Mouse (Mus musculus) heart, embryonic 10.5 days (tissue): ENCODE results near the gene Plekhm3. TPM values are rescaled to one million over a fixed set of nuclear protein-coding genes. Genes with fewer than 3 reads are reported as not detected.

Experiments
- DNase-seq: peaks from one replicate; pipeline ENCODE4 v3.0.0-alpha.2; 2017; ENCODE audit warnings: low spot score
- H3K27ac ChIP-seq: fragments of 300-500 bp; sonication (generic); 2 replicates; pipeline ENCODE4 v1.5.1; 2016; ENCODE audit warnings: mild to moderate bottlenecking
- H3K27me3 ChIP-seq: fragments of 300-500 bp; sonication (generic); 2 replicates; pipeline ENCODE4 v1.6.1; 2016; ENCODE audit warnings: mild to moderate bottlenecking; ENCODE audit not compliant: poor library complexity, insufficient read depth, severe bottlenecking
- H3K36me3 ChIP-seq: fragments of 300-500 bp; sonication (generic); 2 replicates; pipeline ENCODE4 v1.6.1; 2016; ENCODE audit warnings: mild to moderate bottlenecking, moderate library complexity
- H3K4me1 ChIP-seq: fragments of 300-500 bp; sonication (generic); 2 replicates; pipeline ENCODE4 v1.6.1; 2016; ENCODE audit warnings: mild to moderate bottlenecking
- H3K4me3 ChIP-seq: fragments of 300-500 bp; sonication (generic); 2 replicates; pipeline ENCODE4 v1.5.1; 2016; ENCODE audit warnings: mild to moderate bottlenecking, moderate library complexity
- H3K9me3 ChIP-seq: fragments of 300-500 bp; sonication (generic); 2 replicates; pipeline ENCODE4 v1.6.1; 2016; ENCODE audit warnings: mild to moderate bottlenecking, moderate library complexity
- WGBS: fragments of 180-500 bp; shearing (Covaris S2); methylation state at CpG from one replicate; pipeline ENCODE4 v1.1.7; 2016; 5-methylcytosine and 5-hydroxymethylcytosine counted together
- polyA plus RNA-seq: library from polyadenylated mRNA; unstranded; fragments of >200 nt; fragmentation: Nextera tagmentation; extraction: Ambion mirVana; gene quantifications from 2 replicates; pipeline ENCODE4 v1.2.1, GENCODE M21; 2016

The Plekhm3 gene
- polyA plus RNA-seq, 1 experiment from 2014 or later = 9.3 TPM

GRCm38 (mm10) chr1:64836114-64836513, 120.5 kb downstream of the Plekhm3 start:
- Histone ChIP-seq H3K27ac (no peak overlapping the region), H3K27me3 (no peaks in the 10 kb centered on the region), H3K36me3 (no peaks in the 10 kb centered on the region), H3K9me3 (no peaks in the 10 kb centered on the region), H3K4me3 (no peak overlapping the region), H3K4me1 (peaks cover 11% of the 10 kb centered on the region; the same call in 1 of the 2 replicates)
- WGBS = 74% methylated on average over 3 of the region's 3 CpGs
- no peak for DNase-seq

DNA sequence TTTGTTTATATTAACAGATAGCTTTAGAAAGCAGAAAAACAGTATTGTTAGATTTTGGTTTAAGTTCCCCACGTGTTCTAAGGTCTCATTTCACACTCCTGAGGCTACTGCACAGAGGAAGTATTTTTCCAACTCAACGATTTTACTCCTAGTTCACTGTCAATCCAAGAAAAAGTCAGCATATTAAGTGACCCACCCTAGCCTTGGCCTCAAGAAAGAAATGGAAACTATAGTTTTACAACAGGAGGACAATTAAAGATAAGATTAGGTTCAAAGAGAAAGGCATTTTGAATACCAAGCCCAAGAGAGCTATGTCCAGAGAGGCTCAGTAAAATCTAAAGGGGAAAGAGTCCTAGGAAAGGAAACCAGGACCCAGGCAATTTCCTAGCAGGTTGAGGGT, 125.1 kb downstream of the Plekhm3 start:
- 61% methylated on average over 2 of the region's 2 CpGs for WGBS

GRCm38 (mm10) chr1:64827434-64827833, 129.2 kb downstream of the Plekhm3 start:
- Histone ChIP-seq H3K27ac (no peak overlapping the region), H3K9me3 (no peaks in the 10 kb centered on the region), H3K36me3 (no peaks in the 10 kb centered on the region), H3K4me1 (peaks cover 8% of the 10 kb centered on the region; the same call in 1 of the 2 replicates), H3K27me3 (no peaks in the 10 kb centered on the region), H3K4me3 (no peak overlapping the region)
- no peak for DNase-seq
- WGBS = 84% methylated on average over 5 of the region's 5 CpGs

More for the DNA sequence above, 125.1 kb downstream of the Plekhm3 start:
- H3K27ac ChIP-seq = no peak overlapping the region
- H3K27me3 ChIP-seq = no peaks in the 10 kb centered on the region
- H3K4me3 ChIP-seq = no peak overlapping the region
- no peaks in the 10 kb centered on the region for H3K36me3 ChIP-seq
- DNase-seq = no peak
- peaks cover 5% of the 10 kb centered on the region; the same call in 1 of the 2 replicates for H3K4me1 ChIP-seq
- H3K9me3 ChIP-seq = no peaks in the 10 kb centered on the region

- H3K4me1 ChIP-seq = peaks cover 4% of the 10 kb centered on the region; the same call in 1 of the 2 replicates
- 79% methylated on average over 6 of the region's 6 CpGs for WGBS
- H3K27ac ChIP-seq = no peak overlapping the region
- no peak overlapping the region for H3K4me3 ChIP-seq
- H3K9me3 ChIP-seq = no peaks in the 10 kb centered on the region
- no peaks in the 10 kb centered on the region for H3K36me3 ChIP-seq
- DNase-seq = no peak
- H3K27me3 ChIP-seq = no peaks in the 10 kb centered on the region
These were observed 130.1 kb downstream of the Plekhm3 start for GRCm38 (mm10) chr1:64826348-64827103.

DNA sequence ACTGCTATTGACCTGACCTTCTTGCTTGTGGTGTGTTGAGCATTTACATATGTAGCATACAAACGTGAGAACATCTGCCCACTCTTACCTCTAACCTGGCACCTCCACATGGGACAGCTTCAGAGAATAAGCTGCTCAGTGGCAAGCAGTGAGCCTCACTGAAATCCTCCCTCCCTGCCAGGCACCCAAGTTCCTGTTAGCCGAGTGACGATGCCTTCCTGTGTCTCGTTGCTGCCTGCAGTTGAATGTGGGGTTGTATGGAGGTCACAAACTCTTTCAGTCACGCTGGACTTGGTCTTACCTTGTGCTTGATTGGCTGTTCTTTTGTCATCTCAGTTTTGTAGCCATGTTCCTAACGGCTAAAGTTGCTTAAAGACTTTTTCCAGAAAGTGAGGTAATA, 133.1 kb downstream of the Plekhm3 start:
- no peaks in the 10 kb centered on the region for H3K27me3 ChIP-seq
- peaks cover 4% of the 10 kb centered on the region; the same call in 1 of the 2 replicates for H3K4me1 ChIP-seq
- H3K36me3 ChIP-seq = no peaks in the 10 kb centered on the region
- H3K27ac ChIP-seq = no peak overlapping the region
- H3K4me3 ChIP-seq = no peak overlapping the region
- no peaks in the 10 kb centered on the region for H3K9me3 ChIP-seq
- WGBS = 63% methylated on average over 6 of the region's 6 CpGs
- DNase-seq = no peak

- peaks cover 5% of the 10 kb centered on the region for H3K4me1 ChIP-seq
- H3K9me3 ChIP-seq = no peaks in the 10 kb centered on the region
- no peaks in the 10 kb centered on the region for H3K27me3 ChIP-seq
- no peak overlapping the region for H3K4me3 ChIP-seq
- H3K36me3 ChIP-seq = no peaks in the 10 kb centered on the region
- WGBS = 83% methylated on average over 5 of the region's 5 CpGs
- no peak for DNase-seq
- H3K27ac ChIP-seq = no peak overlapping the region
These were observed 138.9 kb downstream of the Plekhm3 start for GRCm38 (mm10) chr1:64817709-64818108.

DNA sequence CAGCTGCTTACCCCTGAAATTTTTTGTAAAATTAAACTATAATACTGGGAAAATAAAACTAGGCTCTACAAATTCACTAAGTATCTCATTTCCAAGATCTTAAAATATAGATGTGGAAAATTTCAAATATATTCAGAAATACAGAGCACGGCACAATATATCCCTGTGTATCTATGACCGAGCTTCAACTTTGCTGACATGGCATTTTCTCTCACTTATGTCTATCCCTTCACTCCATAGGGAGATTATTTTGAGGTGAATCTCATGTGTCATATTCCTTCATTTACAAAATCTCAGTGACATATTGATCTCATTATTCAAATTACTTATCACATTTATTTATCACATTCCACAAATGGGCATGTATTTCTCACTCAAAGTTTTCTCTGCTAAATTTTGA, 143.4 kb downstream of the Plekhm3 start:
- Histone ChIP-seq H3K27ac (no peak overlapping the region), H3K36me3 (no peaks in the 10 kb centered on the region), H3K27me3 (no peaks in the 10 kb centered on the region), H3K9me3 (no peaks in the 10 kb centered on the region), H3K4me3 (no peak overlapping the region), H3K4me1 (peaks cover 5% of the 10 kb centered on the region)
- no peak for DNase-seq
- 96% methylated on average over 2 of the region's 2 CpGs for WGBS

DNA sequence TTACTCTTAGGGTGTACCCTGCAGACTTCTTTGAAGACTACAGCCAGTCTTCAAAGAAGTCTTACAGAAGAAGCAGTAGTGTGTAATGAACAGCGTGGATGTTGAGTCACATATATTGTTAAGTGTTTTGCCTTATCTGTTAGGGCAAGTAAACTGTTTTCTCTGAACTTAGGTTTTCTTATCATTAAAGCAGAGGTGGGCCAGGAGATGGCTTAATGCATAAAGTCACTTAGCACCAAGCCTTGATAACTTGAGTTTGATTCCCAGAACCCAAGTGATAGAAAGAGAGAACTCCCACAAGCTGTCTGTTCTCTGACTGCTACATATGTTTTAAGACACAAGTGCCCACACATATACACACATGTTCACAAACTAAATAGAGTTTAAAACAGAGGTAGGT, 144.7 kb downstream of the Plekhm3 start:
- no peak for DNase-seq
- WGBS = 84% methylated on average over 1 of the region's 1 CpGs
- no peaks in the 10 kb centered on the region for H3K27me3 ChIP-seq
- no peak overlapping the region for H3K4me3 ChIP-seq
- no peaks in the 10 kb centered on the region for H3K9me3 ChIP-seq
- H3K36me3 ChIP-seq = no peaks in the 10 kb centered on the region
- peaks cover 5% of the 10 kb centered on the region for H3K4me1 ChIP-seq
- H3K27ac ChIP-seq = no peak overlapping the region

- 46% methylated on average over 2 of the region's 2 CpGs for WGBS
- no peak for DNase-seq
- no peaks in the 10 kb centered on the region for H3K36me3 ChIP-seq
- H3K27ac ChIP-seq = no peak overlapping the region
- no peaks in the 10 kb centered on the region for H3K27me3 ChIP-seq
- H3K4me3 ChIP-seq = no peak overlapping the region
- peaks cover under 1% of the 10 kb centered on the region; the same call in 1 of the 2 replicates for H3K4me1 ChIP-seq
- H3K9me3 ChIP-seq = no peaks in the 10 kb centered on the region
These were observed 147.5 kb downstream of the Plekhm3 start for GRCm38 (mm10) chr1:64809085-64809484.

DNA sequence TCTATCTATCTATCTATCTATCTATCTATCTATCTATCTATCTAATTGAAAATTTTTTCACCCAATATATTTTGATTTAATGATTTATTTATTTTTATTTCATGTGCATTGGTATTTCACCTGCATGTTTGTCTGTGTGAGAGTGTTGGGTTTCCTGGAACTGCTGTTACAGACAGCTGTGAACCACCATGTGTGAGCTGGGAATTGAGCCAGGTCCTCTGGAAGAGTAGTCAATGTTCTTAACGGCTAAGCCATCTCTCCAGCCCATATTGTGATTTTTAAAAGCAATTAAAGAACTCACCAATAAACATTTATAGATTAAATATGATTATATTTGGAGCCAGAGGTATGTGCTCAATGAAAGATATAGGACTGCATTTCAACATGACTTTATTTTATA, 148.9 kb downstream of the Plekhm3 start:
- H3K9me3 ChIP-seq = no peaks in the 10 kb centered on the region
- WGBS = 86% methylated on average over 1 of the region's 1 CpGs
- no peaks in the 10 kb centered on the region for H3K36me3 ChIP-seq
- H3K4me1 ChIP-seq = peaks cover 3% of the 10 kb centered on the region; the same call in 1 of the 2 replicates
- DNase-seq = no peak
- H3K27me3 ChIP-seq = no peaks in the 10 kb centered on the region
- no peak overlapping the region for H3K4me3 ChIP-seq
- no peak overlapping the region for H3K27ac ChIP-seq

- Histone ChIP-seq H3K36me3 (no peaks in the 10 kb centered on the region), H3K27me3 (no peaks in the 10 kb centered on the region), H3K4me1 (peaks cover 3% of the 10 kb centered on the region; the same call in 1 of the 2 replicates), H3K9me3 (no peaks in the 10 kb centered on the region), H3K27ac (no peak overlapping the region), H3K4me3 (no peak overlapping the region)
- 58% methylated on average over 2 of the region's 2 CpGs for WGBS
- no peak for DNase-seq
These were observed 151.4 kb downstream of the Plekhm3 start for GRCm38 (mm10) chr1:64805217-64805616.

DNA sequence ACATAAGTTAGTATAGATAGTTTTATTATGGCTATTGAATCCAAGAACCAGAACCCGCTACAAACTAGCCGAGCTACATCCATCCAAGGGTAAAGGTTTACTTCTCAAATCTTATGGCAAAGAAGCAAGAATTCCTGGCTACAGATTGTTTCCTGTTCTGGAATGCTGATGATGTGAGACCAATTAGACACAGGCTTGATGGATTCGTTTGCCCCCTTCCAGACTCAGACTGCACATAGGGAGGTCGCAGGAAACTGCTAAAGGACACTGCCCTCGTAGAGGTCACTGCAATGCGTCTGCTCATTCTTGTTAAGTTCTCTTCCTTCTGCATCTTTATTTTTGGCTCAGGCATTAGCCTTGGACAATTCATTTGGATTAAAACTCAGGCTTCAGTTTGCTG, 154.0 kb downstream of the Plekhm3 start:
- no peak for DNase-seq
- no peaks in the 10 kb centered on the region for H3K27me3 ChIP-seq
- H3K4me1 ChIP-seq = peaks cover 4% of the 10 kb centered on the region; the same call in 1 of the 2 replicates
- no peak overlapping the region for H3K4me3 ChIP-seq
- H3K36me3 ChIP-seq = no peaks in the 10 kb centered on the region
- H3K9me3 ChIP-seq = no peaks in the 10 kb centered on the region
- 55% methylated on average over 6 of the region's 6 CpGs for WGBS
- no peak overlapping the region for H3K27ac ChIP-seq

- WGBS = 56% methylated on average over 3 of the region's 3 CpGs
These were observed 159.0 kb downstream of the Plekhm3 start for GRCm38 (mm10) chr1:64797621-64798020.

More at GRCm38 (mm10) chr1:64797621-64798020, 159.0 kb downstream of the Plekhm3 start:
- H3K4me3 ChIP-seq = no peak overlapping the region
- H3K9me3 ChIP-seq = no peaks in the 10 kb centered on the region
- no peak overlapping the region for H3K27ac ChIP-seq
- H3K27me3 ChIP-seq = no peaks in the 10 kb centered on the region
- peaks cover 9% of the 10 kb centered on the region; the same call in 1 of the 2 replicates for H3K36me3 ChIP-seq
- DNase-seq = no peak
- H3K4me1 ChIP-seq = peaks cover 27% of the 10 kb centered on the region
